Mouse (Mus musculus) liver, embryonic 14 days (tissue): Measurements from ENCODE around the gene Tbx22. TPM values are rescaled to one million over a fixed set of nuclear protein-coding genes. Genes with fewer than 3 reads are reported as not detected.

Experiments
- polyA plus RNA-seq: library from polyadenylated mRNA; depleted of rRNA; stranded (reverse); fragments of >200 nt; gene quantifications from 2 replicates; pipeline ENCODE4 v1.2.3, GENCODE M21; 2012; rRNA removed

The Tbx22 gene
- not detected in 2 replicates for polyA plus RNA-seq

GRCm38 (mm10) chrX:107667664-107668063 lies at the start of gene Tbx22:
TSS of gene Tbx22 (plus strand) at chrX:107667964.

Other genes with a start within 250 kb of the Tbx22 start
- 0.01 TPM in 1 of 2 replicates, not detected in the other for gene Tent5d, start 124.6 kb downstream of the Tbx22 start, polyA plus RNA-seq
- gene 2610002M06Rik, start 148.4 kb downstream of the Tbx22 start, polyA plus RNA-seq: 4.4 and 5.2 TPM in 2 replicates